Mouse (Mus musculus): ENCODE data around the gene Akt3.

DNA sequence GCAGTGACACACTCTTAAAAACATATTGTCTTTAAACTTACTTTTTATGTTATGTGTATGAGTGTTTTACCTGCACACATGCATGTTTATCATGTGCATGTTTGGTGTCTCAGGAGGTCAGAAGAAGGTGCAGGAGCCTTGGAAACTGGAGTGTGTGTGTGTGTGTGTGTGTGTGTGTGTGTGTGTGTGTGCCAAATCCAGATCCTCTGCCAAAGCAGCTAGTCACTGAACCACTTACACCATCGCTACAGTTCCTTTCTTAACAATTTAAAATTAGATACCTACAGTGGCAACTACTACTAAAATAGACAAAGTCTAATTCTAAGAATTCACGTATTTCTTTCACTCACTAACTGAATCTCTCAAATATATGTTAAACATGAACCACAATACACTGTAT is 209.2 kb downstream of the Akt3 start:
- no peak for TF ChIP-seq CTCF (IDR thresholded peaks at IDR 0.05; ENCODE audit: low read depth, low read length)
- TF ChIP-seq POLR2A (IDR thresholded peaks at IDR 0.05; ENCODE audit: borderline replicate concordance, low read depth, low read length), result no peak

Data from bone marrow macrophage, adult 2 months (primary cell).